Mouse (Mus musculus) megakaryocyte-erythroid progenitor cell, adult 5 weeks (primary cell): ENCODE results near the gene A4gnt. TPM values are rescaled to one million over a fixed set of nuclear protein-coding genes. Genes with fewer than 3 reads are reported as not detected.

Experiments used
- polyA plus RNA-seq: library from polyadenylated mRNA; stranded (reverse); fragments of >175 nt; gene quantifications from 2 replicates; pipeline ENCODE4 v1.2.3, GENCODE M21; 2012

A4gnt gene
- not detected in 2 replicates for polyA plus RNA-seq

DNA sequence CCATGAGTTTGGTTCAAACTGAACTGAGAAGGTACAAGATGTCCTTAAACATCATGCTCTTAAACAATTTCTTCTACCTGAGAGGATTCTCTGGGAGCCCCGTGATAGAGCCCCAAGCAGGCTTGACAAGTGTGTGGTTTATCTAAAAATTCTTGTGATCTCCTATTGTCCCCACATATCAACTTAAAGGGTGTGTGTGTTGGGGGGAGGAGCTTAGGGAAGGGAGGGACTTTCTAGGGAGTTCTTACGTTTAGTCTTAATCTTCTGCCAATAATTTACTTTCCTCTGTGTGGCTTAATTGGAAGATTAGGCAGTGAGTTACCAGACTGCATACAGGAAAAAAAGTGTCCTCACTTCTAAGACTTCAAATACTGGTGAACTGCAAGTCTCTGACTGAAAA is at the start of gene A4gnt:
Gene A4gnt, plus strand, starts transcription at position 301 of the 400 bp plus-strand sequence.

DNA sequence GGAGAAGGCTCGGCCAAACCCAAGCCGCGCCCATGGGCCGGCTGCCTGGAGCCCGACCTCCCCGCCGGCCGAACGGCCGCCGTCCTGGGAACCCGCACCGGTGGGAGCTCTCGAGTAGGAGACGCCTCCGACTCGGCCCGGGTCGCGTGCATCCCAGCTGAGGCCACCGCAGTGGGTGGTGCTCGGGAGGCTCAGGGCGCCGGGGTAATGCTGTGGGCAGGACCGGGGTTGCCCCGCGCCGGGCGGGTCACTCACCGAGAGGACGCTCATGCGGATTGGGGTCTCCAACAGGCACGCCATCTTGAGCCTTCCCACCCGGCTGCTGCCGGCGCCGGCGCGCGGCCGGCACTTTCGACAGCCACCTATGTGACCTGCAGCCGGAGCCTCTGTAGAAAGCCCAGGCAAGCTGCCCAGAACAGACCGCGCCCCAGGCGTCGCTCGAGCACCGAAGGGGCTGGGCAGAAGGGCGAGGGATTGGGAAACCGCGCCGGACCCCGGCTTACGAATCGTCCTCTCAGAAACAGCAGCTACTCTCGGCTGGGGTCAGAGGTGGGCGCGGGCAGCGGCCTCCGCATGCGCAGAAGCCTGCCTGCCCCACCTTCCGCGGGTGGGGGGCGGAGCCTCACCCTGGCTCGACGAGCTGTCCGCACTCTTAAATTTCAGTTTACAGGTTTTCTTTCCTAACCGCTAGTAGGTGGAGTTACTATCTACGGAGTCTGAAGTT is 43.8 kb upstream of the A4gnt start, which contains the start of gene Armc8:
Gene Armc8, minus strand, starts transcription at position 553 of the 724 bp plus-strand sequence.

DNA sequence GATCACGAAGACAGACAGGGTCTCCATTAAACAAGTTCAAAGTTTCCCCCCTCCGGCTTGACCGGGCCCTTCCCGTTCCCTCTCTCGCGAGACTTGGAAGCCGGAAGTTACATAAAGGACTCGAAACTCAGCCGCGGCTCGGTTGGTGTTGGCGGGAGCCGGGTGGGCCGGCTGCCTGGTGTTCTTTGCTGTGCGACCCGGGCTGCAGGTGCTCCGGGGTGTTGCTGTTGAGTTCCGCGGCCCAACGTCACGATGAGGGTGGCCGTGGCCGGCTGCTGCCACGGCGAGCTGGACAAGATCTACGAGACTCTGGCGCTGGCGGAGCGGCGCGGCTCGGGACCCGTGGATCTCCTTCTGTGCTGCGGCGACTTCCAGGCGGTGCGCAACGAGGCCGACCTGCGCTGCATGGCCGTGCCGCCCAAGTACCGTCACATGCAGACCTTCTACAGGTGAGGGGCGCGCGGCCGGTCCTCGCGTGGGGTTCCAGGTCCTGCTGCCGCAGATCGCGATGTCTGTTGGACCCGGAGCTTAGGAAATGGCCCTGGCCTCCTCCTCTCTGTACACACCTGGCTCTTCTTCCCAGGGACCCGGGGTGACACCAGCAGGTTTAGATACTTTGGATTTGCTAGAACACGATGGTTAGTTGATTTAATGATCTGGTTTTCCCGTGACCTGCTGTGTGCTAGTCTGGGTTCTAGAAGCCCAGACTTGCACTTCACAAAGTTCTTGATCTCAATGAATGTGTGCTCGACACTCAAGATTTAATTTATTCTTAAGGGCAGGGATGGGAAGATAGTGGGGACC is 36.4 kb upstream of the A4gnt start, which contains the start of gene Dbr1:
Gene Dbr1, plus strand, starts transcription at position 123 of the 804 bp plus-strand sequence.

DNA sequence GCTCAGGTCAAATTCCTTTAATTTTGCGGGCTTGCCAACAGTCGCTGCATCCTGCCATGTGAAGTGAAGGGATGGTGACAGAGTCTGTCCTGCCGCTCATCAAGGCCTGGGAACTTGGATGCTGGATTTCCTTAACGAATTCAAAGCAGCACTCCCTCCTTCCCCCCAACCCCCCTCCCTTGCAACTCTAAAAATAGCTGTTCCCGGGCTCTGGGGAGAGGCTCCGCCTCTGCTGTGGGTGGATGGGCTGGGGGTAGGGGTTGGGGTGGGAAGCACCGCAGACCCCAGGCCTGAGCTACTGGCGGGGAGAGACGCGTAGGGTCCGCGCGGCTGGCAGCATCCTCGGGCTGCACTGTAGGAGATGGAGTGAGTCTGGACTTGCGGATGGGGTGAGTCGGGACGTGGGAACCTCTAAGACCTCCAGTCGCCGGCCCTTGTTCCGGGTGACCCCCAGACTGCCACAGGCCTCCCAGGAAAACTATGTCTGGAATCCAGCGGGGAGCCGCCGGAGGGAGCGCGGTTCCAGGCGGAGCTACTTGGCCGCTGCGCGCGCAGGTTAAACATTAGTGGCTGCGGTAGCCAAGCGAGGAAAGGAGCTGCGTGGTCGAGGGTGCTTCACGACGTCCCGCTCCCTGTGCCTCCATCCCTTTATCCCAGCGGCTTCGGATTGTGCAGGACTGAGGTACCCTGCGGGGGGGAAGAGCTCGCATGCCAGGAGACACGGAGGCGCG is 17.1 kb downstream of the A4gnt start, which contains the start of gene Dzip1l:
Gene Dzip1l, plus strand, starts transcription at position 216 of the 731 bp plus-strand sequence.

Other genes with a start within 250 kb of the A4gnt start
- 0.92 and 1.4 TPM in 2 replicates for gene Mras, start 175.1 kb upstream of the A4gnt start, polyA plus RNA-seq
- gene Nme9, start 161.0 kb upstream of the A4gnt start, polyA plus RNA-seq: not detected in 2 replicates
- 3.5 TPM in 2 replicates for gene Armc8, start 43.6 kb upstream of the A4gnt start, polyA plus RNA-seq
- gene Dbr1, start 36.7 kb upstream of the A4gnt start, polyA plus RNA-seq: 47.5 and 50.6 TPM in 2 replicates
- 0.04 TPM in 1 of 2 replicates, not detected in the other for gene Dzip1l, start 17.0 kb downstream of the A4gnt start, polyA plus RNA-seq
- gene Cldn18, start 104.8 kb downstream of the A4gnt start, polyA plus RNA-seq: 0.04 TPM in 1 of 2 replicates, not detected in the other